Comparison of ENCODE assay signal across 8 mouse cellular contexts in genomic region chr3:94757251-94758055, GRCm38 (mm10). TPM values are rescaled to one million over a fixed set of nuclear protein-coding genes. Genes with fewer than 3 reads are reported as not detected.
A peak's percentile ranks its signal among the peaks of the same experiment; 100 is the strongest.
DNase-seq lines count a peak whose midpoint lies in the region; ATAC-seq and TF ChIP-seq lines count a peak whose summit lies in the region.
"Not testable (repeated sequence)": the region's sequence is repeated elsewhere in the genome, so short reads cannot be mapped to it uniquely, and the experiment has no call there.

No protein-coding gene starts in this region.

- not testable (repeated sequence) for TF ChIP-seq CTCF in C2C12 (IDR thresholded peaks at IDR 0.05; ENCODE audit: control insufficient read depth, insufficient read depth, insufficient read length)

- peak overlapping the region; percentile 74 for H3K4me2 ChIP-seq in heart, embryonic 13.5 days
- peak overlapping the region; percentile 64 for H3K4me2 ChIP-seq in intestine, embryonic 14.5 days (ENCODE audit: low read length)
- H3K4me2 ChIP-seq in liver, embryonic 11.5 days, result peak overlapping the region; percentile 77
- peak overlapping the region; percentile 62 for H3K4me2 ChIP-seq in neural tube, embryonic 15.5 days

- H3K4me1 ChIP-seq in erythroblast, embryonic 14.5 days (ENCODE audit: control insufficient read depth), result peaks cover 12% of the 10 kb centered on the region
- H3K4me1 ChIP-seq in heart, embryonic 13.5 days; intestine, embryonic 14.5 days (replicated peaks; ENCODE audit: control insufficient read depth, insufficient read depth, low read length); liver, embryonic 11.5 days (replicated peaks; ENCODE audit: control insufficient read depth, insufficient read depth, low read length); midbrain, embryonic 10.5 days; neural tube, embryonic 15.5 days: not testable (repeated sequence)

- ATAC-seq in cerebellum, adult (ENCODE audit: insufficient number of reproducible peaks, low FRiP score, low TSS enrichment), result peak; percentile 37
- peak; percentile 61 for ATAC-seq in heart, embryonic 13.5 days (ENCODE audit: extremely low read depth, insufficient number of reproducible peaks, low FRiP score, low TSS enrichment)
- peak; percentile 41 for ATAC-seq in intestine, embryonic 14.5 days (replicated peaks; ENCODE audit: low FRiP score, low TSS enrichment, low read depth)
- peak; percentile 56 for ATAC-seq in liver, embryonic 11.5 days (replicated peaks; ENCODE audit: low FRiP score)
- ATAC-seq in neural tube, embryonic 15.5 days (ENCODE audit: low FRiP score), result peak; percentile 74

- DNase-seq in intestine, embryonic 14.5 days (ENCODE audit: low spot score), result peak; percentile 61
- not testable (repeated sequence) for DNase-seq in liver, embryonic 11.5 days (ENCODE audit: low spot score); midbrain, embryonic 10.5 days (ENCODE audit: low spot score)

- not testable (repeated sequence) for H3K27me3 ChIP-seq in C2C12 (ENCODE audit: control insufficient read depth, insufficient read depth, insufficient read length); intestine, embryonic 14.5 days (replicated peaks; ENCODE audit: control insufficient read depth, insufficient read depth, low read length); liver, embryonic 11.5 days (replicated peaks; ENCODE audit: control insufficient read depth, insufficient read depth, low read length); neural tube, embryonic 15.5 days (replicated peaks)
- peaks cover 11% of the 10 kb centered on the region for H3K27me3 ChIP-seq in erythroblast, embryonic 14.5 days (ENCODE audit: control insufficient read depth)
- peaks cover 12% of the 10 kb centered on the region; the same call in 1 of the 2 replicates for H3K27me3 ChIP-seq in heart, embryonic 13.5 days (replicated peaks)
- peaks cover 20% of the 10 kb centered on the region for H3K27me3 ChIP-seq in midbrain, embryonic 10.5 days (ENCODE audit: low read depth, poor library complexity, severe bottlenecking)

- H3K27ac ChIP-seq in heart, embryonic 13.5 days (replicated peaks); intestine, embryonic 14.5 days (ENCODE audit: low read depth); liver, embryonic 11.5 days (ENCODE audit: low read depth, low read length); midbrain, embryonic 10.5 days (replicated peaks); neural tube, embryonic 15.5 days (replicated peaks): not testable (repeated sequence)

- peak overlapping the region; percentile 32 for H3ac ChIP-seq in C2C12 (ENCODE audit: control insufficient read depth, insufficient read length, low read depth)

- H3K4me3 ChIP-seq in C2C12 (ENCODE audit: insufficient read depth, poor library complexity, severe bottlenecking), result not testable (repeated sequence)
- peak overlapping the region; percentile 56 for H3K4me3 ChIP-seq in erythroblast, embryonic 14.5 days (replicated peaks)
- H3K4me3 ChIP-seq in heart, embryonic 13.5 days, result peak overlapping the region; percentile 47
- H3K4me3 ChIP-seq in intestine, embryonic 14.5 days (ENCODE audit: low read depth, low read length), result peak overlapping the region; percentile 34
- peak overlapping the region; percentile 52 for H3K4me3 ChIP-seq in liver, embryonic 11.5 days (ENCODE audit: low read depth, low read length)
- peak overlapping the region; percentile 52 for H3K4me3 ChIP-seq in midbrain, embryonic 10.5 days
- H3K4me3 ChIP-seq in neural tube, embryonic 15.5 days (replicated peaks), result peak overlapping the region; percentile 38

- 5% methylated on average over 23 of the region's 47 CpGs for WGBS in heart, embryonic 13.5 days
- WGBS in intestine, embryonic 14.5 days, result 5% methylated on average over 20 of the region's 47 CpGs
- WGBS in liver, embryonic 11.5 days, result 5% methylated on average over 21 of the region's 47 CpGs
- WGBS in midbrain, embryonic 10.5 days, result 4% methylated on average over 27 of the region's 47 CpGs
- 5% methylated on average over 20 of the region's 47 CpGs for WGBS in neural tube, embryonic 15.5 days

- not testable (repeated sequence) for H3K79me3 ChIP-seq in C2C12 (ENCODE audit: low read depth)

- H3K9ac ChIP-seq in heart, embryonic 13.5 days, result peak overlapping the region; percentile 67
- peak overlapping the region; percentile 34 for H3K9ac ChIP-seq in intestine, embryonic 14.5 days (ENCODE audit: low read length)
- not testable (repeated sequence) for H3K9ac ChIP-seq in liver, embryonic 11.5 days (ENCODE audit: low read depth, low read length)
- peak overlapping the region; percentile 34; the same call in 1 of the 2 replicates for H3K9ac ChIP-seq in neural tube, embryonic 15.5 days (replicated peaks)

- not testable (repeated sequence) for H3K36me3 ChIP-seq in C2C12 (ENCODE audit: control insufficient read depth, insufficient read depth); erythroblast, embryonic 14.5 days (ENCODE audit: control insufficient read depth); heart, embryonic 13.5 days; intestine, embryonic 14.5 days (ENCODE audit: control insufficient read depth, insufficient read depth, low read length); liver, embryonic 11.5 days (ENCODE audit: control insufficient read depth, insufficient read depth, low read length); midbrain, embryonic 10.5 days; neural tube, embryonic 15.5 days

- not testable (repeated sequence) for H3K9me3 ChIP-seq in erythroblast, embryonic 14.5 days (ENCODE audit: control insufficient read depth, low read length); heart, embryonic 13.5 days; intestine, embryonic 14.5 days (ENCODE audit: control insufficient read depth, low read length); liver, embryonic 11.5 days (ENCODE audit: control insufficient read depth, low read length); midbrain, embryonic 10.5 days (replicated peaks); neural tube, embryonic 15.5 days (replicated peaks)

- H3K79me2 ChIP-seq in C2C12 (ENCODE audit: control insufficient read depth, insufficient read depth), result not testable (repeated sequence)

RNA-seq across cellular contexts. Expression of gene Cgn, which starts 28.8 kb away (rescaled TPM):
- polyA plus RNA-seq in C2C12 (2012; fragmentation: generic; extraction: Trizol), result 0.05 TPM
- polyA plus RNA-seq in erythroblast, embryonic 14.5 days (2012), result 0.02 and 0.04 TPM in 2 replicates
- polyA plus RNA-seq in heart, embryonic 13.5 days (2015; fragmentation: Nextera tagmentation; extraction: Ambion mirVana), result 2.2 and 2.3 TPM in 2 replicates
- polyA plus RNA-seq in intestine, embryonic 14.5 days (2014; fragmentation: Nextera tagmentation; extraction: Ambion mirVana), result 38.9 and 41.9 TPM in 2 replicates
- polyA plus RNA-seq in liver, embryonic 11.5 days (2014; fragmentation: Nextera tagmentation; extraction: Ambion mirVana), result 10.6 and 11.5 TPM in 2 replicates
- polyA plus RNA-seq in midbrain, embryonic 10.5 days (2016; fragmentation: Nextera tagmentation; extraction: Ambion mirVana), result 5.7 and 5.9 TPM in 2 replicates
- 15.5 and 17.3 TPM in 2 replicates for polyA plus RNA-seq in neural tube, embryonic 15.5 days (2015; fragmentation: Nextera tagmentation; extraction: Ambion mirVana)
